ENCODE assay signal across 13 mouse cellular contexts in the genomic region with DNA sequence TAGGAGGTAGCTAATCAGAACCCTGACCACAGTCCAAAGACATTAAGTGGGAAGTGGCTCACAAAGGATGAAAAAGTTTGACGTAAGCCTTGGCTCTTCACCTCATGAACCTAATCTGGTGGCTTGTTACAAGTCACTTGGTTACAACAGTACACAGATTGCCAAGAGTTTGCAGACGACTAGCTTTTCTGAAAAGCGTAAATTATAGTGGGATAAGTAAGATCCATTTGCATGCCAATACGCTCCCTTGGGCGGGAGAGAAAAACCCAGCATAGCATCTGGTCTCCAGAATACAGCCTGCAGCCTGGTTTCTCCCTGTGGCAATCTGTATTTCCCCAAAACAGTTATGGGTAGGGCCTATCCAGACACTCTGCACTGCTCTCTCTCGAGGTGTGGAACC.
DNase-seq lines count a peak whose midpoint lies in the region; ATAC-seq and TF ChIP-seq lines count a peak whose summit lies in the region.
"Had no signal": no experiment of that assay in that cellular context is flagged by ENCODE, and none has a peak within 500 bp of the region (broad histone marks: within the 10 kb centered on the region; RNA-seq: fewer than 3 reads in every experiment).

No protein-coding gene starts in this region.

- peak overlapping the region; percentile 79 for H3K27ac ChIP-seq in forebrain, embryonic 13.5 days
- H3K27ac ChIP-seq in forebrain, embryonic 11.5 days (ENCODE audit: low read depth, low read length): no peak overlapping the region
- peak overlapping the region; percentile 47; the same call in 1 of the 2 replicates for H3K27ac ChIP-seq in midbrain, embryonic 10.5 days (replicated peaks)
- no peak overlapping the region for H3K27ac ChIP-seq in midbrain, embryonic 11.5 days (ENCODE audit: low read depth, low read length)
- H3K27ac ChIP-seq in heart, embryonic 12.5 days (ENCODE audit: poor library complexity, severe bottlenecking): peak overlapping the region; percentile 82
- no peak overlapping the region for H3K27ac ChIP-seq in midbrain, postnatal 0 days (ENCODE audit: low read depth, low read length)
- H3K27ac ChIP-seq: limb, embryonic 12.5 days; lung, embryonic 15.5 days had no signal

- peak overlapping the region; percentile 17 for H3K4me2 ChIP-seq in forebrain, embryonic 13.5 days
- no peak overlapping the region for H3K4me2 ChIP-seq in forebrain, embryonic 11.5 days (ENCODE audit: low read depth, low read length, severe bottlenecking)
- H3K4me2 ChIP-seq in midbrain, embryonic 11.5 days: no peak overlapping the region
- H3K4me2 ChIP-seq in heart, embryonic 12.5 days: no peak overlapping the region
- no peak overlapping the region for H3K4me2 ChIP-seq in midbrain, postnatal 0 days (ENCODE audit: low read depth, low read length, poor library complexity, severe bottlenecking)
- H3K4me2 ChIP-seq: limb, embryonic 12.5 days; lung, embryonic 15.5 days had no signal

- H3K4me1 ChIP-seq in forebrain, embryonic 13.5 days: peaks cover 41% of the 10 kb centered on the region
- peaks cover 2% of the 10 kb centered on the region; the same call in 1 of the 2 replicates for H3K4me1 ChIP-seq in forebrain, embryonic 11.5 days (replicated peaks; ENCODE audit: control insufficient read depth, insufficient read depth, low read length)
- peaks cover 14% of the 10 kb centered on the region for H3K4me1 ChIP-seq in midbrain, embryonic 10.5 days
- H3K4me1 ChIP-seq in midbrain, embryonic 11.5 days (ENCODE audit: control insufficient read depth, insufficient read depth, low read length): peaks cover 4% of the 10 kb centered on the region; the same call in 1 of the 2 replicates
- peaks cover 75% of the 10 kb centered on the region for H3K4me1 ChIP-seq in heart, embryonic 12.5 days (replicated peaks)
- peaks cover 7% of the 10 kb centered on the region; the same call in 1 of the 2 replicates for H3K4me1 ChIP-seq in midbrain, postnatal 0 days (ENCODE audit: insufficient read depth, low read length)
- H3K4me1 ChIP-seq: limb, embryonic 12.5 days; lung, embryonic 15.5 days had no signal

- no peaks in the 10 kb centered on the region for H3K27me3 ChIP-seq in forebrain, embryonic 13.5 days
- H3K27me3 ChIP-seq in forebrain, embryonic 11.5 days (ENCODE audit: control insufficient read depth, insufficient read depth, low read length): no peaks in the 10 kb centered on the region
- no peaks in the 10 kb centered on the region for H3K27me3 ChIP-seq in midbrain, embryonic 10.5 days (ENCODE audit: low read depth, poor library complexity, severe bottlenecking)
- H3K27me3 ChIP-seq in midbrain, embryonic 11.5 days (ENCODE audit: control insufficient read depth, insufficient read depth, low read length): no peaks in the 10 kb centered on the region
- no peaks in the 10 kb centered on the region for H3K27me3 ChIP-seq in heart, embryonic 12.5 days (replicated peaks)
- H3K27me3 ChIP-seq in midbrain, postnatal 0 days (ENCODE audit: insufficient read depth, low read length): no peaks in the 10 kb centered on the region
- H3K27me3 ChIP-seq: limb, embryonic 12.5 days; lung, embryonic 15.5 days had no signal

- H3K4me3 ChIP-seq in forebrain, embryonic 13.5 days: no peak overlapping the region
- no peak overlapping the region for H3K4me3 ChIP-seq in forebrain, embryonic 11.5 days (ENCODE audit: low read depth, low read length)
- H3K4me3 ChIP-seq in midbrain, embryonic 10.5 days: no peak overlapping the region
- no peak overlapping the region for H3K4me3 ChIP-seq in midbrain, embryonic 11.5 days (ENCODE audit: low read depth, low read length)
- no peak overlapping the region for H3K4me3 ChIP-seq in heart, embryonic 12.5 days
- H3K4me3 ChIP-seq in midbrain, postnatal 0 days (ENCODE audit: low read depth, low read length): no peak overlapping the region
- H3K4me3 ChIP-seq: limb, embryonic 12.5 days; lung, embryonic 15.5 days had no signal

- no peak for DNase-seq in forebrain, embryonic 11.5 days (ENCODE audit: low spot score)
- no peak for DNase-seq in midbrain, embryonic 10.5 days (ENCODE audit: low spot score)
- DNase-seq in midbrain, embryonic 11.5 days (ENCODE audit: low spot score, missing footprints): no peak
- peak; percentile 76 for DNase-seq in midbrain, postnatal 0 days (ENCODE audit: low spot score)
- DNase-seq in T-cell, adult 2 months (ENCODE audit: low spot score): no peak
- no peak for DNase-seq in right cerebral cortex, adult 18-20 months
- DNase-seq: gastrocnemius, postnatal 14 days; kidney, adult 11 months had no signal

- TF ChIP-seq CTCF in midbrain, postnatal 0 days (IDR thresholded peaks at IDR 0.05): no peak

- peak; percentile 94 for ATAC-seq in forebrain, embryonic 13.5 days
- no peak for ATAC-seq in forebrain, embryonic 11.5 days (replicated peaks; ENCODE audit: low FRiP score)
- no peak for ATAC-seq in midbrain, embryonic 11.5 days (ENCODE audit: low FRiP score)
- ATAC-seq in heart, embryonic 12.5 days (ENCODE audit: insufficient number of reproducible peaks, low FRiP score): no peak
- ATAC-seq in midbrain, postnatal 0 days (ENCODE audit: low FRiP score): no peak

- no peaks in the 10 kb centered on the region for H3K36me3 ChIP-seq in forebrain, embryonic 13.5 days (ENCODE audit: poor library complexity, severe bottlenecking)
- no peaks in the 10 kb centered on the region for H3K36me3 ChIP-seq in forebrain, embryonic 11.5 days (ENCODE audit: control insufficient read depth, insufficient read depth, low read length)
- no peaks in the 10 kb centered on the region for H3K36me3 ChIP-seq in midbrain, embryonic 10.5 days
- H3K36me3 ChIP-seq in midbrain, embryonic 11.5 days (ENCODE audit: control insufficient read depth, insufficient read depth, low read length): no peaks in the 10 kb centered on the region
- peaks cover 9% of the 10 kb centered on the region for H3K36me3 ChIP-seq in heart, embryonic 12.5 days
- H3K36me3 ChIP-seq in midbrain, postnatal 0 days (ENCODE audit: insufficient read depth, low read length): no peaks in the 10 kb centered on the region
- H3K36me3 ChIP-seq: G1E; limb, embryonic 12.5 days; lung, embryonic 15.5 days had no signal

- WGBS in forebrain, embryonic 13.5 days: 13% methylated on average over 6 of the region's 6 CpGs
- WGBS in forebrain, embryonic 11.5 days: 27% methylated on average over 6 of the region's 6 CpGs
- 40% methylated on average over 6 of the region's 6 CpGs for WGBS in midbrain, embryonic 10.5 days
- WGBS in midbrain, embryonic 11.5 days: 44% methylated on average over 6 of the region's 6 CpGs
- 52% methylated on average over 6 of the region's 6 CpGs for WGBS in heart, embryonic 12.5 days
- WGBS in midbrain, postnatal 0 days: 38% methylated on average over 6 of the region's 6 CpGs

- H3K9me3 ChIP-seq in forebrain, embryonic 13.5 days (replicated peaks): 0 out of 2 replicates have a peak, but pooled peaks cover 3% of the 10 kb centered on the region
- no peaks in the 10 kb centered on the region for H3K9me3 ChIP-seq in forebrain, embryonic 11.5 days (ENCODE audit: control insufficient read depth, low read length)
- H3K9me3 ChIP-seq in midbrain, embryonic 10.5 days (replicated peaks): no peaks in the 10 kb centered on the region
- H3K9me3 ChIP-seq in midbrain, embryonic 11.5 days (ENCODE audit: control insufficient read depth, low read length): no peaks in the 10 kb centered on the region
- peaks cover 3% of the 10 kb centered on the region for H3K9me3 ChIP-seq in heart, embryonic 12.5 days (replicated peaks)
- no peaks in the 10 kb centered on the region for H3K9me3 ChIP-seq in midbrain, postnatal 0 days (ENCODE audit: low read length)
- H3K9me3 ChIP-seq: limb, embryonic 12.5 days; lung, embryonic 15.5 days had no signal

- no peak overlapping the region for H3K9ac ChIP-seq in forebrain, embryonic 13.5 days
- no peak overlapping the region for H3K9ac ChIP-seq in forebrain, embryonic 11.5 days (ENCODE audit: low read length)
- H3K9ac ChIP-seq in midbrain, embryonic 11.5 days (ENCODE audit: low read length): no peak overlapping the region
- H3K9ac ChIP-seq in heart, embryonic 12.5 days: no peak overlapping the region
- H3K9ac ChIP-seq in midbrain, postnatal 0 days (replicated peaks; ENCODE audit: low read length, poor library complexity, severe bottlenecking): no peak overlapping the region
- H3K9ac ChIP-seq: limb, embryonic 12.5 days; lung, embryonic 15.5 days had no signal

Comparison
In these comparisons a context has a peak if more than half of its experiments do, and no peak if none do; other contexts are left out.
1. H3K27ac ChIP-seq: peak in forebrain, embryonic 13.5 days (single experiment), midbrain, embryonic 10.5 days (single experiment) and heart, embryonic 12.5 days (single experiment); none in forebrain, embryonic 11.5 days (single experiment), midbrain, embryonic 11.5 days (single experiment) and midbrain, postnatal 0 days (single experiment).